Mouse (Mus musculus): ENCODE measurements around the gene Prss1.
"Not testable (repeated sequence)": the region's sequence is repeated elsewhere in the genome, so short reads cannot be mapped to it uniquely, and the experiment has no call there.

Gene Prss1

GRCm38 (mm10) chr6:41458632-41459031 lies at the start of gene Prss1:
Gene Prss1, plus strand, starts transcription at chr6:41458932.
- DNase-seq (ENCODE audit: low spot score): not testable (repeated sequence)

- not testable (repeated sequence) for DNase-seq (ENCODE audit: low spot score)
Observed at GRCm38 (mm10) chr6:41442261-41442660, 16.5 kb upstream of the Prss1 start.

GRCm38 (mm10) chr6:41446045-41446444 lies 12.7 kb upstream of the Prss1 start, which contains the start of gene Gm10334:
Gene Gm10334, minus strand, starts transcription at chr6:41446145.
- DNase-seq (ENCODE audit: low spot score): not testable (repeated sequence)

GRCm38 (mm10) chr6:41499374-41499773 lies 40.6 kb downstream of the Prss1 start:
- DNase-seq (ENCODE audit: low spot score): no peak

GRCm38 (mm10) chr6:41504915-41505314 lies 46.2 kb downstream of the Prss1 start:
- DNase-seq (ENCODE audit: low spot score): no peak

GRCm38 (mm10) chr6:41505323-41505722 lies 46.6 kb downstream of the Prss1 start:
- no peak for DNase-seq (ENCODE audit: low spot score)
